Mouse (Mus musculus): Measurements from ENCODE around the gene Dgka. TPM values are rescaled to one million over a fixed set of nuclear protein-coding genes. Genes with fewer than 3 reads are reported as not detected.
A peak's percentile ranks its signal among the peaks of the same experiment; 100 is the strongest.
"Not testable (repeated sequence)": the region's sequence is repeated elsewhere in the genome, so short reads cannot be mapped to it uniquely, and the experiment has no call there.

The Dgka gene
- polyA plus RNA-seq, 1 experiment from 2014 or later: 6.3 TPM

DNA sequence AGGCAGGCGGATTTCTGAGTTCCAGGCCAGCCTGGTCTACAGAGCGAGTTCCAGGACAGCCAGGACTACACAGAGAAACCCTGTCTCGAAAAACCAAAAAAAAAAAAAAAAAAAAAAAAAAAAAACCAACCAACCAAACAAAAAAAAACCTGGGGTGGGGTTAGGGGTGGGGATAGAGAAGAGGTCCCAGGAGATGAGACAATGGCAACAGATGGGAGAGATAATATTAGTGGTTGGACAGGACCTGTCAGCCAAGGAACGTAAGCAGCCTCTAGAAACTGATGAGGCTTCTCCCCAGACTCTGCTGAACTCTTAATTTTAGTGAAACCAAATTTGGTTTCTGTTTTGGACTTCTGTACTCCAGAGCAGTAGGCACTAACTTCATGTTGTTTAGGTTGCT is 19.2 kb downstream of the Dgka start:
- not testable (repeated sequence) for H3K9me3 ChIP-seq; H3K36me3 ChIP-seq (replicated peaks); DNase-seq (ENCODE audit: low spot score); H3K4me3 ChIP-seq; H3K27ac ChIP-seq (replicated peaks); H3K4me1 ChIP-seq; H3K27me3 ChIP-seq (replicated peaks; ENCODE audit: low read depth, poor library complexity, severe bottlenecking)
- WGBS: 81% methylated on average over 4 of the region's 4 CpGs

- H3K36me3 ChIP-seq (replicated peaks): no peaks in the 10 kb centered on the region
- H3K27ac ChIP-seq (replicated peaks): no peak overlapping the region
- WGBS: 88% methylated on average over 19 of the region's 19 CpGs
- no peaks in the 10 kb centered on the region for H3K9me3 ChIP-seq
- no peaks in the 10 kb centered on the region for H3K4me1 ChIP-seq
- no peaks in the 10 kb centered on the region for H3K27me3 ChIP-seq (replicated peaks; ENCODE audit: low read depth, poor library complexity, severe bottlenecking)
- no peak overlapping the region for H3K4me3 ChIP-seq
- DNase-seq (ENCODE audit: low spot score): no peak
These were observed 28.8 kb downstream of the Dgka start for GRCm38 (mm10) chr10:128715559-128716537.

- H3K36me3 ChIP-seq (replicated peaks); DNase-seq (ENCODE audit: low spot score); H3K27me3 ChIP-seq (replicated peaks; ENCODE audit: low read depth, poor library complexity, severe bottlenecking); H3K27ac ChIP-seq (replicated peaks); H3K4me1 ChIP-seq; H3K4me3 ChIP-seq; H3K9me3 ChIP-seq: not testable (repeated sequence)
- WGBS: 93% methylated on average over 7 of the region's 7 CpGs
These were observed 33.3 kb downstream of the Dgka start for GRCm38 (mm10) chr10:128711318-128711717.

DNA sequence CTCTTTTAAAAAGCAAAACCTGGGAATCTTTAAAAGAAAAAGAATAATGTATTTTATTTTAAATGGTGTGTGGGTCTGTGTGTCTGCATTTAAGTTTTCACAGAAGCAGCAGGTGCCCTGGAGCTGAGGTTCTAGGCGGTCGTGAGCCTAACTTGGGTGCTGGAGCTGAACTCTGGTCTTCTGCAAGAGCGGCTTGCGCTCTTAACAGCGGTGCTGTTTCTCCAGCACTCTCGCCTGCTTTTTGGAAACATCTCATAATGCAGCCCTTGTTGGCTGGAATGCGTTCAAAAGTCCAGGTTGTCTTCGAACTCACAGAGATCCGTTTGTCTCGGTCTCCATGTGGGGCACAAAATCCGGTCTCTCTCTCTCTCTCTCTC is 39.4 kb downstream of the Dgka start:
- Histone ChIP-seq H3K4me1 (peaks cover 33% of the 10 kb centered on the region), H3K27ac (replicated peaks) (peak overlapping the region; percentile 95), H3K9me3 (no peaks in the 10 kb centered on the region), H3K36me3 (replicated peaks) (peaks cover 32% of the 10 kb centered on the region), H3K27me3 (replicated peaks; ENCODE audit: low read depth, poor library complexity, severe bottlenecking) (0 out of 2 replicates have a peak, but pooled peaks cover 2% of the 10 kb centered on the region), H3K4me3 (peak overlapping the region; percentile 89)
- WGBS: 8% methylated on average over 11 of the region's 11 CpGs
- DNase-seq (ENCODE audit: low spot score): peak; percentile 17

DNA sequence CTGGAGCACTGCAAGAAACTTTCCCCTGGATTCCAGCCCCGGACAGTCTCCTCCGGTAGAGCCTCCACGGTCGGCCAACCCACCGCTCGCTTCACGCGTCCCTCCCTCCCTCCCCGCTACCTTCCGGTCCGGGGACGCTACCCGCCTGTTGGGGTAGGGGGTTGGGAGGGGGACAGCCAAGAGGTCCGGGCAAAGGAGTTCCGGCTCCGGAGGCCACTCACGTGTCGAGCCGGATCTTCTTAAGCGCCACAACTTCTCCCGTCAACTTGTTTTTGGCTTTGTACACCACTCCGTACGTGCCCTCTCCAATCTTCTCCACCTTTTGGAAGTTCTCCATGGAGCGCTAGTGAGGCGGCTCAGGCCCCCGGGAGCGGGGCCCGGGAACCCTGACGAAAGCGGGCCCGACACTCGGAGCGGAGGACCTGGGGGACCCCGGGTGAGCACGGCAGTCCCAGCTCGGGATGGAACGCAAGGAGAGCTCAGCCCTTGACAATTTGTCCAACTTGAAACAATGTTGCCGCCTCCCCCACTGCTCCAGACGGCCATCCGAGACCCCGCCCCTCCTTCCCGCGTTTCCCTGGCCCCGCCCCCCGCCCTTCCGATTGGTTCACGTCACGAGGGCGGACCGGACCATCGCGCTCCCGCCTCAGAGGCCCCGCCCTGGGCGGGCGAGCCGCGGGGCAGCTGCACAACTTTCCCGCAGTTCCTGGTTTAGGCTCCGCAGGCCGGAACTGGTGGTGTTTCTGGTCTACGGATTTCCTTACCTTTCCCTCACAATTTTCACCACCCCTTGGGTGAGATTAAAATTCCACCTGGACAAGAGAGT is 40.0 kb downstream of the Dgka start, which contains the start of gene Cdk2:
TSS of gene Cdk2 (minus strand) at position 541 of the 826 bp plus-strand sequence.
- H3K9me3 ChIP-seq: no peaks in the 10 kb centered on the region
- peaks cover 38% of the 10 kb centered on the region for H3K36me3 ChIP-seq (replicated peaks)
- WGBS: under 1% methylated on average over 62 of the region's 62 CpGs
- H3K27ac ChIP-seq (replicated peaks): peak within 1 kb of the TSS; percentile 95
- peak within 1 kb of the TSS; percentile 89 for H3K4me3 ChIP-seq
- peak; percentile 99 for DNase-seq (ENCODE audit: low spot score)
- H3K27me3 ChIP-seq (replicated peaks; ENCODE audit: low read depth, poor library complexity, severe bottlenecking): 0 out of 2 replicates have a peak, but pooled peaks cover 2% of the 10 kb centered on the region
- peaks cover 33% of the 10 kb centered on the region for H3K4me1 ChIP-seq

GRCm38 (mm10) chr10:128703895-128704294 is 40.8 kb downstream of the Dgka start, which contains the start of gene Pmel:
Pmel (plus strand) TSS chr10:128704195.
- H3K36me3 ChIP-seq (replicated peaks): peaks cover 46% of the 10 kb centered on the region
- no peaks in the 10 kb centered on the region for H3K9me3 ChIP-seq
- H3K27me3 ChIP-seq (replicated peaks; ENCODE audit: low read depth, poor library complexity, severe bottlenecking): 0 out of 2 replicates have a peak, but pooled peaks cover 2% of the 10 kb centered on the region
- no peak for DNase-seq (ENCODE audit: low spot score)
- peaks cover 33% of the 10 kb centered on the region for H3K4me1 ChIP-seq
- WGBS: 24% methylated on average over 4 of the region's 4 CpGs
- H3K27ac ChIP-seq (replicated peaks): peak within 1 kb of the TSS; percentile 95
- peak within 1 kb of the TSS; percentile 89 for H3K4me3 ChIP-seq

- no peaks in the 10 kb centered on the region for H3K9me3 ChIP-seq
- no peak for DNase-seq (ENCODE audit: low spot score)
- no peak overlapping the region for H3K27ac ChIP-seq (replicated peaks)
- H3K4me3 ChIP-seq: peak overlapping the region; percentile 89; the same call in 1 of the 2 replicates
- H3K27me3 ChIP-seq (replicated peaks; ENCODE audit: low read depth, poor library complexity, severe bottlenecking): 0 out of 2 replicates have a peak, but pooled peaks cover 2% of the 10 kb centered on the region
- H3K36me3 ChIP-seq (replicated peaks): peaks cover 60% of the 10 kb centered on the region
- peaks cover 33% of the 10 kb centered on the region for H3K4me1 ChIP-seq
- WGBS: 91% methylated on average over 6 of the region's 6 CpGs
These were observed 42.2 kb downstream of the Dgka start for GRCm38 (mm10) chr10:128702328-128703007.

GRCm38 (mm10) chr10:128700712-128701111 is 43.9 kb downstream of the Dgka start:
- no peaks in the 10 kb centered on the region for H3K9me3 ChIP-seq
- no peaks in the 10 kb centered on the region for H3K27me3 ChIP-seq (replicated peaks; ENCODE audit: low read depth, poor library complexity, severe bottlenecking)
- H3K4me1 ChIP-seq: peaks cover 31% of the 10 kb centered on the region
- H3K36me3 ChIP-seq (replicated peaks): peaks cover 63% of the 10 kb centered on the region
- DNase-seq (ENCODE audit: low spot score): no peak
- no peak overlapping the region for H3K27ac ChIP-seq (replicated peaks)
- H3K4me3 ChIP-seq: no peak overlapping the region
- WGBS: 92% methylated on average over 5 of the region's 5 CpGs

- 79% methylated on average over 11 of the region's 11 CpGs for WGBS
- Histone ChIP-seq H3K9me3 (no peaks in the 10 kb centered on the region), H3K36me3 (replicated peaks) (peaks cover 63% of the 10 kb centered on the region), H3K27ac (replicated peaks) (no peak overlapping the region), H3K4me1 (peaks cover 30% of the 10 kb centered on the region), H3K27me3 (replicated peaks; ENCODE audit: low read depth, poor library complexity, severe bottlenecking) (no peaks in the 10 kb centered on the region), H3K4me3 (no peak overlapping the region)
- no peak for DNase-seq (ENCODE audit: low spot score)
These were observed 45.0 kb downstream of the Dgka start for GRCm38 (mm10) chr10:128699611-128700010.

- no peak for DNase-seq (ENCODE audit: low spot score)
- Histone ChIP-seq H3K27ac (replicated peaks) (no peak overlapping the region), H3K4me1 (peaks cover 29% of the 10 kb centered on the region), H3K36me3 (replicated peaks) (peaks cover 63% of the 10 kb centered on the region), H3K4me3 (no peak overlapping the region), H3K9me3 (no peaks in the 10 kb centered on the region), H3K27me3 (replicated peaks; ENCODE audit: low read depth, poor library complexity, severe bottlenecking) (no peaks in the 10 kb centered on the region)
- 86% methylated on average over 5 of the region's 5 CpGs for WGBS
These were observed 45.6 kb downstream of the Dgka start for GRCm38 (mm10) chr10:128699006-128699405.

DNA sequence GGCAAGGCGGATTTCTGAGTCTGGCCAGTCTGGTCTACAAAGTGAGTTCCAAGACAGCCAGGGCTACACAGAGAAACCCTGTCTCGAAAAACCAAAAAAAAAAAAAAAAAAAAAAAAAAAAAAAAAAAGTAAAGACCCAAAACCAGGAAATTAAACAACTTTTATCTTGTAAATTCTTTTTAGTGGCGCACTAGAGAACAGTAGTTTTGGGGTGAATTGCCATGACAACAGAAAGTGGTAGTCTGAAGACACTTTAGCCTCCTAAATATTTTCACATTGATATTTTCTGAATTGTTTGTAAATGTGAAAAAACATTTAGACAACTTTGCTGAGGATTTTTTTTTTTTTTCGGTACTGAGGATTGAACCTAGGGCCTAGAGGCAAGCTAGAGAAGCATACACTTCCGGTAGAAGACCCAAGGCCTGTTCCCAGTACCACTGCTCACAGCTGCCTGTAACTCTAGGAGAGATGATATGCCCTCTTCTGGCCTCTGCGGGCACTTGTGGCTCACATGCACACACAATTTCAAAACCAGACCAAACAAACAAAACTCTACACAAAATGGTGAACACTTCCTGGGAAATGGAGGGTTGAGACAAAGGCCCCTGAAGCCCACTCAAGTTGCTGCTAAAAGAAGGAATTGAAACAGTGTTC is 47.5 kb downstream of the Dgka start:
- no peak overlapping the region; the same call in 1 of the 2 replicates for H3K27ac ChIP-seq (replicated peaks)
- H3K4me1 ChIP-seq: peaks cover 14% of the 10 kb centered on the region
- peak overlapping the region; percentile 69 for H3K4me3 ChIP-seq
- peaks cover 50% of the 10 kb centered on the region for H3K36me3 ChIP-seq (replicated peaks)
- H3K27me3 ChIP-seq (replicated peaks; ENCODE audit: low read depth, poor library complexity, severe bottlenecking): no peaks in the 10 kb centered on the region
- H3K9me3 ChIP-seq: no peaks in the 10 kb centered on the region
- no peak for DNase-seq (ENCODE audit: low spot score)
- 86% methylated on average over 6 of the region's 6 CpGs for WGBS
